Mouse (Mus musculus) kidney, embryonic 14.5 days (tissue): ENCODE data around the gene Mfsd12. TPM values are rescaled to one million over a fixed set of nuclear protein-coding genes. Genes with fewer than 3 reads are reported as not detected.

ENCODE experiments used
- ATAC-seq: fragments of 200-750 bp; cut with Nextera tagmentation; 2 replicates; pipeline ENCODE4 v1.8.0; 2017; ENCODE audit warnings: moderate number of reproducible peaks, mild to moderate bottlenecking, moderate TSS enrichment, moderate library complexity; ENCODE audit not compliant: low FRiP score, low TSS enrichment
- H3K27ac ChIP-seq: fragments of 300-500 bp; sonication (generic); 2 replicates; pipeline ENCODE4 v1.5.1; 2014; ENCODE audit warnings: low read depth, mild to moderate bottlenecking, low read length, moderate library complexity, mixed read lengths
- H3K27me3 ChIP-seq: fragments of 300-500 bp; sonication (generic); 2 replicates; pipeline ENCODE4 v1.6.1; 2014; ENCODE audit warnings: mild to moderate bottlenecking, low read length; ENCODE audit not compliant: control insufficient read depth, insufficient read depth
- H3K36me3 ChIP-seq: fragments of 300-500 bp; sonication (generic); 2 replicates; pipeline ENCODE4 v1.6.1; 2014; ENCODE audit warnings: low read length, mixed read lengths; ENCODE audit not compliant: control insufficient read depth, insufficient read depth
- H3K4me1 ChIP-seq: fragments of 300-500 bp; sonication (generic); 2 replicates; pipeline ENCODE4 v1.6.1; 2014; ENCODE audit warnings: low read length, mixed read lengths; ENCODE audit not compliant: control insufficient read depth, insufficient read depth
- H3K4me2 ChIP-seq: fragments of 300-500 bp; sonication (generic); replicated peaks from 2 replicates; pipeline ENCODE4 v1.6.1; 2014; ENCODE audit warnings: low read depth, mild to moderate bottlenecking, low read length
- H3K4me3 ChIP-seq: fragments of 300-500 bp; sonication (generic); 2 replicates; pipeline ENCODE4 v1.5.1; 2014; ENCODE audit warnings: mild to moderate bottlenecking, low read length
- H3K9ac ChIP-seq: fragments of 300-500 bp; sonication (generic); 2 replicates; pipeline ENCODE4 v1.6.1; 2014; ENCODE audit warnings: low read depth, mild to moderate bottlenecking, low read length, moderate library complexity
- H3K9me3 ChIP-seq: fragments of 300-500 bp; sonication (generic); 2 replicates; pipeline ENCODE4 v1.6.1; 2016; ENCODE audit warnings: low read length; ENCODE audit not compliant: control insufficient read depth
- WGBS: fragments of 180-500 bp; shearing (Covaris S2); extraction: QIAGEN DNeasy Blood & Tissue Kit; methylation state at CpG from one replicate; pipeline ENCODE4 v1.1.7; 2014; 5-methylcytosine and 5-hydroxymethylcytosine counted together
- polyA plus RNA-seq: library from polyadenylated mRNA; unstranded; fragments of >200 nt; fragmentation: Nextera tagmentation; extraction: Ambion mirVana; gene quantifications from 2 replicates; pipeline ENCODE4 v1.2.1, GENCODE M21; 2014

The Mfsd12 gene
- polyA plus RNA-seq, 1 experiment from 2014 or later: 4.1 TPM

DNA sequence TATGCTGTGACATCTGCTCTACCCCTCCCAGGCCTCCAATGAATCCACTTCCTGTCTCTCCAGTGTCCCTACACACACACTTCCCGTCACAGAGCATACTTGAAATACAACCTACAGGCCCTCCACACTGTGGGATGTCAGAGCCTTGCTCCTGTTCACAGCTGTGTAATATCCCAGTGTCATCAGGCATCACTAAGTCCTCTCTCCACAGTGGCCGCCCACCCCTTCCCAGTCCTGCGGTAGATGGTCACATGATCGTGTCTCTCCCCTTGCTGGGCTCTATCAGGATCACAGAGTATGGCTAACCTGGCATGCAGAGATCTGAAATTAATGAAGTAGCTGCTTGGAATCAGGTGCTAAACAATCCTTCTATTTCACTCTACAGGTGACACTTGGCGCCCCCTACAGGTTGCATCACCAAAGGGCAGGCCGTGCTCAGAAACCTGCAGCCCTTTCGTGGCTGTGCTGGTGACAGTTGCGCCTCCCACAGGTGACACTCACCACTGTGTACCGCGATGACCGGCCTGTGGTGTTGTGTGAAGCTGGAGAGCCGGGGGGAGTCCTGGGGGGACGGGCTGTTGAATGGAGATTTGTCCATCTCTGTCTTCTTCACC, 48.4 kb downstream of the Mfsd12 start:
- H3K9me3 ChIP-seq: no peaks in the 10 kb centered on the region
- H3K4me3 ChIP-seq: no peak overlapping the region
- H3K4me1 ChIP-seq: peaks cover 74% of the 10 kb centered on the region
- no peak overlapping the region for H3K9ac ChIP-seq
- H3K4me2 ChIP-seq: no peak overlapping the region
- WGBS: 53% methylated on average over 13 of the region's 13 CpGs
- 0 out of 2 replicates have a peak, but pooled peaks cover under 1% of the 10 kb centered on the region for H3K27me3 ChIP-seq
- no peak overlapping the region for H3K27ac ChIP-seq
- no peak for ATAC-seq
- H3K36me3 ChIP-seq: peaks cover 33% of the 10 kb centered on the region; the same call in 1 of the 2 replicates

DNA sequence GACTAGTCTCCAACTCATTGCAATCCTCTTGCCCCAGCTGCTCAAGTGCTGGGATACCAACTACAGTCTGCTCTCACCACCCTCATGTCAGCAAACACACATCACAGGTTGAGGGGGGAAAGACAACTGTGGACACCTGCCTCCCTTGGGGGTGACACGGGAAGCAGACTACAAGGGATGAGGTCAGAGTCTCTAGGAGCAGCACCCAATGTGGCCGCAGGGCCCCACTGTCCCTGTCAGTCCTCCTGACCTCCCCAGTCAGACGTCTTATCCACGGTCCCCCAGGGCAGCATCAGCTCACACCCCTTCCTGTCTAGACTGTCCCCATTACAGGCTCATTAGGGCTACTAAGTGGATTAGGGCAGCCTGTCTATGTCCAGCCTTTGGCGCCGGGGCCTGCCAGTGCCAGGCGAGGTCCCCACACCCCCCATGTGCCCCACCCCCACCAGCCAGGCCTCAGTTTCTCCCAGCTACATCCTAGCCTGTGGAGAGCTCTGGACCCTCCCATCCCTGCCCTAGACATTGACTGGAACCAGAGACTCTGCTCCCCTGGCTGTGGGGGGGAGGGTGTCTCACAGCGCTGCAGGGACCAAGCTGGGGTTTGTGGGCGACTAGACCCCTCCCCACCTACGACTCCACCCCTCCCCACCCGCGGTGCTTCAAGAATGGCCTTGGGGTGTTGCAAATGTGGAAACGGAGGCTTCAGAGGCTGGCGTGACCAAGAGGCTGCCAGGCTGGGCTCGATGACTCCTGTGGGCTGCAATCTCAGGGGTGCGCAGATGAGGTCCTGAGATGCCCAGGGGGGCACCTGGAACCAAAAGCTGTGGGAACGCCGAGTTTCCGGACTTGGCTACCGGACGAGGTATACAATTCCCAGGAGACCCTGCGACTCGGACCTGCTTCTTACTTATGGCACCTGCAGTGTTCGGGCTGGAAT, 49.5 kb downstream of the Mfsd12 start:
- Histone ChIP-seq H3K27ac (0 out of 2 replicates have a peak overlapping the region, but pooled peaks have one; percentile 24), H3K4me2 (peak overlapping the region; percentile 25), H3K4me1 (peaks cover 74% of the 10 kb centered on the region), H3K36me3 (peaks cover 33% of the 10 kb centered on the region; the same call in 1 of the 2 replicates), H3K9ac (no peak overlapping the region), H3K27me3 (no peaks in the 10 kb centered on the region), H3K9me3 (no peaks in the 10 kb centered on the region), H3K4me3 (peak overlapping the region; percentile 16)
- 38% methylated on average over 24 of the region's 24 CpGs for WGBS
- no peak for ATAC-seq

DNA sequence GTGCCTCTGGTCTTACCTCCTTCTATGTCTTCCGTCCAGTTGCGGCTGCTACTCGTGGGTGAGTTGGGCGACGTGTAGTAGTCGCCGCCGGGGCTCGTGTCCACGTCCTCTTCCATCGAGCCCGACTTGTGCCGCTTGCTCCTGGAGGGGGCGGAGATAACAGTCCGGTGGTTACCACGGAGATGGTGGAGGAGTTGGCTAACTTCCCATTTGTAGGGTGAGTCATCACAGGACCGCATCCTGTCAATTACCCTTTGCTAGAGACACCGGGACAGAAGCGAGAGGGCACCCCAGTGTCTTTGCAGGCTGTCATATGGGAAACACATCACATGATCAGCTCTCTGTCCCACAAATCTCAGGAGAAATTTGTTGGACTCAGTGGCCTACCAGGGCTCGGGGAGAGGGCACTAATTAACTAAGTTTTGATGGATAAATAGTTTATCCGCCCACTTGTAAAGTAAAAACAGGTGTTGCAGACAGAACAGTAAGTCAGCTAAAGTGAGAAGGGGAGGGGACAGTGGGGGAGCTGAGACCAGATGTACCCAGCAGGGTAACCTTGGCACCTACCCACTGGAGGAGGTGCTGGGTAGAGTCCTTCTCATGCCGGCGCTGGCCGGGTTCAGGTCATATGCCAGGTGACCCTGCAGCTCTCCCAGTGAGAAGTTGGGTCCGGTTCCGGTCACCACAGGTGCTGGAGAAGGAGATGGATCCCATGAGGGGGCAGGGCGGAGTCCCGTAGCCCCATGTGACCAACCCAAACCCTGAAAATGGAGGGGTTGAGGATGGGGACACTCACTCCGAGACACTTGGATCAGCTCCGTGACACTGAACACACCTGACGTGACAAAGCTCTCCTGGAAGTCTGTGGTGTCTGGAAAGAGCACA, 50.5 kb downstream of the Mfsd12 start:
- H3K27ac ChIP-seq: peak overlapping the region; percentile 19; the same call in 1 of the 2 replicates

DNA sequence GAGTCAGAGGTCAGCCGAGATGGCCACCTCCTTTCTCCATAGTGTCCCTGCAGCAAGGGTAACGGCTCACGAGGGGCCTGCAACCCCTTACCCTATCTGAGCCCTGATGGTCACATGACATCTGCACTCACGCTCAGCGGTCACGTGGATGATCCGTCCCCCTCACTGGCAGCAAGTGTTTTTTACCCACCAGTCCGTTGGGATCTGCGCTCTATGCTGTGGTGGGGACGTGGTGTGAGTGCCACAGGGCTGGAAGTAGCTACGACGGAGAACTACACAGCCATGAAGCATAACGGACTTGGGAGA, 51.1 kb downstream of the Mfsd12 start:
- Histone ChIP-seq H3K9me3 (no peaks in the 10 kb centered on the region), H3K27ac (peak overlapping the region; percentile 19; the same call in 1 of the 2 replicates), H3K9ac (no peak overlapping the region), H3K4me2 (no peak overlapping the region), H3K27me3 (no peaks in the 10 kb centered on the region), H3K4me3 (no peak overlapping the region), H3K36me3 (peaks cover 30% of the 10 kb centered on the region; the same call in 1 of the 2 replicates), H3K4me1 (peaks cover 73% of the 10 kb centered on the region)
- 56% methylated on average over 13 of the region's 13 CpGs for WGBS
- ATAC-seq: no peak

More for the DNA sequence above, 50.5 kb downstream of the Mfsd12 start:
- peak; percentile 7; the same call in 1 of the 2 replicates for ATAC-seq
- Histone ChIP-seq H3K4me1 (peaks cover 74% of the 10 kb centered on the region), H3K9me3 (no peaks in the 10 kb centered on the region), H3K27me3 (no peaks in the 10 kb centered on the region), H3K4me3 (peak overlapping the region; percentile 16), H3K9ac (no peak overlapping the region), H3K4me2 (peak overlapping the region; percentile 25), H3K36me3 (peaks cover 34% of the 10 kb centered on the region; the same call in 1 of the 2 replicates)
- 24% methylated on average over 31 of the region's 31 CpGs for WGBS

DNA sequence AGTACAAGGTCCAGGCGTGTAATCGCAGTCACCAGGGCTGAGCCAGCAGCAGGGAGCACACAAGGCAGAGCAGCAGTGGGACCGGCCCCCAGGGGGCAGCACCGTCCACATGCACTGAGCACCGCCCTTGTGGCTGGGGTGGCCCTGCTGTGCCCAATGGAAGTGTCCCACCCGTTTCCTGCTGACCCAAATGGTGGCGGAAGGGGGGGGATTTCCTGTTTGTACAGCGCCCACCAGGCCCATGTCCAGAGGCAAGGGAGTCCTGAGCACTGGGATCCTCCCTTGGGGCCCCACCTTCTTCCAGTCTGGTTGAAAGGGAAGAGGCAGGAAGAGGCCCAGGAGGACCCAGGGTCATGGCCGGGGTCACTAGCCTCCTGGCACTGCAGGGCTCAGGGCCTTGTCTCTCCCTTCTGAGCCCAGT, 51.6 kb downstream of the Mfsd12 start:
- Histone ChIP-seq H3K9ac (no peak overlapping the region), H3K27ac (peak overlapping the region; percentile 13; the same call in 1 of the 2 replicates)

DNA sequence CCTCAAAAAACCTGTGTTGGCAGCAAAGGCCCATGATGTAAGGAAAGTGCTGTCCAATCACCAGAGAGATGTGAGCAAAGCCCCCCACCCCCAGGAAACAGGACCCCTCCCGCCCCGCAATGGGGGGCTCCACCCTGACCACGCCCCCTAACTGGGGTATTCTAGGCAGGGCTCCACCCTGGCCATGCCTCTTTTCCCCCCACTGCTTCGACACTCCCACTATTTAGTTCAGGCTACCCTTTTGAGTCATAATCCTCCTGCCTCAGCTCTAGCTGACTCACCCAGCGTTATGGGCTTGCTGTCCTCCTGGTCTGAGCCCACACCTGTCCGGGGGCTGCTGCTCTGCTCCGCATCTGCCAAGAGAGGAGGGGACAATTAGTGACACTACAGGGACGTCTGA, 52.0 kb downstream of the Mfsd12 start:
- Histone ChIP-seq H3K4me3 (peak overlapping the region; percentile 9; the same call in 1 of the 2 replicates), H3K27ac (peak overlapping the region; percentile 32; the same call in 1 of the 2 replicates), H3K9ac (no peak overlapping the region), H3K4me2 (peak overlapping the region; percentile 24; the same call in 1 of the 2 replicates), H3K36me3 (peaks cover 22% of the 10 kb centered on the region; the same call in 1 of the 2 replicates), H3K27me3 (no peaks in the 10 kb centered on the region), H3K9me3 (no peaks in the 10 kb centered on the region), H3K4me1 (peaks cover 76% of the 10 kb centered on the region)
- ATAC-seq: peak; percentile 2; the same call in 1 of the 2 replicates
- 25% methylated on average over 8 of the region's 8 CpGs for WGBS

More for the DNA sequence above, 51.6 kb downstream of the Mfsd12 start:
- Histone ChIP-seq H3K9me3 (no peaks in the 10 kb centered on the region), H3K4me1 (peaks cover 75% of the 10 kb centered on the region), H3K36me3 (peaks cover 25% of the 10 kb centered on the region; the same call in 1 of the 2 replicates), H3K4me3 (no peak overlapping the region), H3K4me2 (no peak overlapping the region), H3K27me3 (no peaks in the 10 kb centered on the region)
- 15% methylated on average over 8 of the region's 9 CpGs for WGBS
- peak; percentile 58 for ATAC-seq

DNA sequence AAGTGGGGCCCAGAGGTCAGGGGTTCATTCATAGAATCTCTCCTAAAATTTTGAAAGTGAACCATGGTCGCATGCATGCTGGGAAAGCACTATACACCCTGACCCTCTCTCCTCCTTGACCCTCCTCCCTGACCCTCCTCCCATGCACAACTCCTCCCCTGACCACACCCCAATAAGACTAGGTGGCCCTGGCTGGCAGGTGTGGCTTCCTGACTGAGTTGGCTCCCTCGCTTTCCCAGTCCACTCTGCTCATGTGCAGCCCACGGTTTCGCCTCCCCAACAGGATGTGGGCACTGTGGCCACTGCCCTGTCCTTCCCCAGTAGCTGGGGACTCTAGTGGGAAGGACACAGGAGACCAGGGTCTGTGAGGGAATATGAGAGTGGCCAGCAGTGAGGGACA, 53.1 kb downstream of the Mfsd12 start:
- no peak overlapping the region for H3K4me3 ChIP-seq
- peaks cover 22% of the 10 kb centered on the region; the same call in 1 of the 2 replicates for H3K36me3 ChIP-seq
- H3K27me3 ChIP-seq: no peaks in the 10 kb centered on the region
- ATAC-seq: no peak
- no peaks in the 10 kb centered on the region for H3K9me3 ChIP-seq
- WGBS: 58% methylated on average over 4 of the region's 4 CpGs
- H3K4me2 ChIP-seq: 0 out of 2 replicates have a peak overlapping the region, but pooled peaks have one; percentile 24
- H3K4me1 ChIP-seq: peaks cover 86% of the 10 kb centered on the region
- H3K9ac ChIP-seq: no peak overlapping the region
- peak overlapping the region; percentile 65; the same call in 1 of the 2 replicates for H3K27ac ChIP-seq

DNA sequence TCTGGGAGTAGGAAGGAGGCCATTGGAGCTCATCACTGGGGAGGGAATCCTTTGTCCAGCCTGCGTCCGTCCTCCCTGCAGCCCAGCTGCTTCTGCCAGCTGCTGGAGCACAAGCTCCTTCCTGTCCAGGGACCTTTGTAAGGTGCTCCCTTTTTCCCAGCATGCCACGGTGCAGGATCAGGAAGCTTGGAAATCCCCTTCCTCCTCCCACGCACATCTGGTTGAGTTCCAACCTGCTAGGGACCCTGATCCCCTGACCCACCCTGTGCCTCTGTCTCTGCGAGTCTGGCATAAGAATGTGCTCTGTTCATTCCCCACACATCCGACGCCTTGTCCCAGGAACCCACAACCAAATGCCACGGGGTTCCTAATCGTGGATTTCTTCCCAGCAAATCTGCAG, 53.7 kb downstream of the Mfsd12 start:
- H3K9me3 ChIP-seq: no peaks in the 10 kb centered on the region
- peak overlapping the region; percentile 65 for H3K27ac ChIP-seq
- peaks cover 92% of the 10 kb centered on the region for H3K4me1 ChIP-seq
- WGBS: 55% methylated on average over 9 of the region's 9 CpGs
- no peaks in the 10 kb centered on the region for H3K27me3 ChIP-seq
- ATAC-seq: no peak
- H3K4me2 ChIP-seq: no peak overlapping the region
- H3K4me3 ChIP-seq: no peak overlapping the region
- H3K36me3 ChIP-seq: peaks cover 16% of the 10 kb centered on the region; the same call in 1 of the 2 replicates
- no peak overlapping the region for H3K9ac ChIP-seq
